Mouse (Mus musculus): Measurements from ENCODE around the gene Mocs2.

Mocs2 gene

GRCm38 (mm10) chr13:114817751-114818360, at the start of gene Mocs2:
TSS of gene Mocs2 (plus strand) at chr13:114818236.
- DNase-seq, result peak; percentile 94 to 95

GRCm38 (mm10) chr13:114791511-114791910, 26.5 kb upstream of the Mocs2 start:
- DNase-seq, result peak in 1 of 2 experiments; percentile 14

- DNase-seq, result peak in 1 of 2 experiments; percentile 70
These were observed 24.6 kb upstream of the Mocs2 start for GRCm38 (mm10) chr13:114793250-114794030.

- no peak for DNase-seq
These were observed 16.2 kb upstream of the Mocs2 start for GRCm38 (mm10) chr13:114801857-114802256.

GRCm38 (mm10) chr13:114802971-114803370, 15.1 kb upstream of the Mocs2 start:
- DNase-seq, result no peak

- DNase-seq, result no peak
These were observed 8.3 kb upstream of the Mocs2 start for GRCm38 (mm10) chr13:114809624-114810210.

GRCm38 (mm10) chr13:114818513-114818912, 477 bp downstream of the Mocs2 start:
- no peak for DNase-seq

- no peak for DNase-seq
These were observed 4.8 kb downstream of the Mocs2 start for GRCm38 (mm10) chr13:114822871-114823270.

- DNase-seq, result peak in 1 of 2 experiments; percentile 3
These were observed 7.4 kb downstream of the Mocs2 start for GRCm38 (mm10) chr13:114825377-114825855.

- no peak for DNase-seq
These were observed 13.4 kb downstream of the Mocs2 start for GRCm38 (mm10) chr13:114831367-114831833.

GRCm38 (mm10) chr13:114832761-114833160, 14.7 kb downstream of the Mocs2 start:
- DNase-seq, result no peak

GRCm38 (mm10) chr13:114833351-114833750, 15.3 kb downstream of the Mocs2 start:
- no peak for DNase-seq

- DNase-seq, result peak in 1 of 2 experiments; percentile 76
These were observed 16.5 kb downstream of the Mocs2 start for GRCm38 (mm10) chr13:114834580-114834979.

- no peak for DNase-seq
These were observed 19.0 kb downstream of the Mocs2 start for GRCm38 (mm10) chr13:114837061-114837460.

GRCm38 (mm10) chr13:114838535-114838990, 20.5 kb downstream of the Mocs2 start:
- DNase-seq, result peak; percentile 81 to 90

GRCm38 (mm10) chr13:114839098-114839497, 21.1 kb downstream of the Mocs2 start:
- no peak for DNase-seq

- DNase-seq, result no peak
These were observed 22.5 kb downstream of the Mocs2 start for GRCm38 (mm10) chr13:114840545-114840944.

- no peak for DNase-seq
These were observed 25.3 kb downstream of the Mocs2 start for GRCm38 (mm10) chr13:114843318-114843717.

- peak; percentile 37 to 60 for DNase-seq
These were observed 27.8 kb downstream of the Mocs2 start for GRCm38 (mm10) chr13:114845804-114846203.

- DNase-seq, result no peak
These were observed 30.9 kb downstream of the Mocs2 start for GRCm38 (mm10) chr13:114848945-114849344.

- DNase-seq, result no peak
These were observed 34.5 kb downstream of the Mocs2 start for GRCm38 (mm10) chr13:114852264-114853111.

- no peak for DNase-seq
These were observed 35.1 kb downstream of the Mocs2 start for GRCm38 (mm10) chr13:114853152-114853551.
